Mouse (Mus musculus): ENCODE results near the gene Cmc1.

GRCm38 (mm10) chr9:118041022-118041400 is 109.0 kb downstream of the Cmc1 start:
- TF ChIP-seq CTCF (IDR thresholded peaks at IDR 0.05; ENCODE audit: low read depth): no peak
- TF ChIP-seq EP300 (optimal IDR thresholded peaks at IDR 0.05): no peak

Data from stomach, postnatal 0 days (tissue).